Mouse (Mus musculus): Measurements from ENCODE around the gene Atp2a1. TPM values are rescaled to one million over a fixed set of nuclear protein-coding genes. Genes with fewer than 3 reads are reported as not detected.
A peak's percentile ranks its signal among the peaks of the same experiment; 100 is the strongest.

The Atp2a1 gene
- 0.04 and 0.20 TPM in 2 replicates for total RNA-seq (2012; rRNA removed)
- polyA plus RNA-seq (2012; ENCODE audit: insufficient read depth in 1 of 2, insufficient read length in 2 of 2, low read depth in 1 of 2, low replicate concordance in 2 of 2, missing spikeins in 1 of 2): under 1 TPM in 1 of 2 experiments, not detected in 1; 0.47 TPM

DNA sequence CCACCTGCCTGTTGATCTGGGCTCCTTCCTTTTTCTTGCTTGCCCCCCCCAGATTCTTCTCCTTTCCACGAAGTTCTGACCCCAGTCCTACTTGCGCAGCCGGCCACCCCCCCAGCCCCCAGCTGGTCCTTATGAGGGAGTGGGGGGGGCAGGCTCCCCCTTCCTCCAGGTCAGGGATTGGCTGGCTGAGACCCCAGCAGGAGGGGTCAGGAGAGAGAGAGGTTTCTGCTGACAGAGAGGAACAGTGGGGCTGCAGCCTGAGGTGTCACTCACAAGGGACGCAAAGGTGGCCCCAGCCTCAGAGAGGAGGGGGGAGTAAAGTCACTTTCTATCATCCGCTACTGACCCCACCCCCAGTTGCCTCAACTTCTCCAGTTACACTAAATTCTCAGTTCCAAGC, at the start of gene Atp2a1:
TSS of gene Atp2a1 (minus strand) at position 105 of the 400 bp plus-strand sequence.
- Histone ChIP-seq H3K27me3 (ENCODE audit: control insufficient read depth in 1 of 2, insufficient read depth in 2 of 2, low read length in 2 of 2) (no peaks in the 10 kb centered on the region), H3K9ac (ENCODE audit: control insufficient read depth, low read depth, low read length, poor library complexity, severe bottlenecking) (peak within 1 kb of the TSS; percentile 17; the same call in 1 of the 2 replicates), H3K4me3 (ENCODE audit: control insufficient read depth in 1 of 2, insufficient read depth in 1 of 2, low read depth in 2 of 2, low read length in 2 of 2) (no peak within 1 kb of the TSS), H3K4me1 (ENCODE audit: control insufficient read depth in 1 of 2, insufficient read depth in 2 of 2, low read length in 2 of 2) (peaks cover 10 to 19% of the 10 kb centered on the region in 2 experiments), H3K9me3 (replicated peaks; ENCODE audit: insufficient read depth, low read length) (no peaks in the 10 kb centered on the region), H3K27ac (ENCODE audit: control insufficient read depth, low read depth, low read length) (no peak within 1 kb of the TSS), H3K79me2 (ENCODE audit: control insufficient read depth, insufficient read depth, low read length, poor library complexity) (no peaks in the 10 kb centered on the region), H3K36me3 (ENCODE audit: control insufficient read depth in 1 of 2, insufficient read depth in 2 of 2, low read length in 2 of 2) (peaks cover 0 to 17% of the 10 kb centered on the region in 2 experiments; a peak in 2 of 4 replicates)
- DNase-seq (ENCODE audit: low read depth, low spot score): no peak
- TF ChIP-seq ZMIZ1 (IDR thresholded peaks at IDR 0.05; ENCODE audit: low read depth, low read length): no peak
- no peak for TF ChIP-seq SMC3 (IDR thresholded peaks at IDR 0.05; ENCODE audit: low read depth, low read length)
- no peak for TF ChIP-seq UBTF (IDR thresholded peaks at IDR 0.05; ENCODE audit: borderline replicate concordance, insufficient read depth, low read depth, low read length)
- TF ChIP-seq GATA1 (IDR thresholded peaks at IDR 0.05; ENCODE audit: low read depth, low read length): no peak
- no peak for TF ChIP-seq MXI1 (IDR thresholded peaks at IDR 0.05; ENCODE audit: low read depth, low read length)
- no peak for TF ChIP-seq POLR2AphosphoS2 (IDR thresholded peaks at IDR 0.05; ENCODE audit: low read length)
- no peak for TF ChIP-seq TBP (IDR thresholded peaks at IDR 0.05; ENCODE audit: low read depth, low read length)
- no peak for TF ChIP-seq CHD1 (IDR thresholded peaks at IDR 0.05; ENCODE audit: low read depth, low read length)
- no peak for TF ChIP-seq JUND (IDR thresholded peaks at IDR 0.05; ENCODE audit: low read depth, low read length)
- TF ChIP-seq ZNF384 (IDR thresholded peaks at IDR 0.05; ENCODE audit: low read depth, low read length): no peak
- no peak for TF ChIP-seq TAL1 (IDR thresholded peaks at IDR 0.05; ENCODE audit: low read length)
- TF ChIP-seq HCFC1 (IDR thresholded peaks at IDR 0.05; ENCODE audit: low read depth, low read length): no peak
- no peak for TF ChIP-seq MAFK (IDR thresholded peaks at IDR 0.05; ENCODE audit: borderline replicate concordance, low read depth, low read length)
- no peak for TF ChIP-seq SIN3A (IDR thresholded peaks at IDR 0.05; ENCODE audit: low read length)
- no peak for TF ChIP-seq USF1 (IDR thresholded peaks at IDR 0.05; ENCODE audit: low read depth, low read length)
- TF ChIP-seq MAZ (IDR thresholded peaks at IDR 0.05; ENCODE audit: low read depth, low read length): no peak
- no peak for TF ChIP-seq CTCF (IDR thresholded peaks at IDR 0.05 in 2 of 3, conservative IDR thresholded peaks at IDR 0.05 in 1 of 3; ENCODE audit: control insufficient read depth in 1 of 3, insufficient read depth in 1 of 3, low read depth in 2 of 3, low read length in 3 of 3, poor library complexity in 1 of 3, severe bottlenecking in 1 of 3)
- TF ChIP-seq KAT2A (conservative IDR thresholded peaks at IDR 0.05; ENCODE audit: low read depth, low read length): no peak

DNA sequence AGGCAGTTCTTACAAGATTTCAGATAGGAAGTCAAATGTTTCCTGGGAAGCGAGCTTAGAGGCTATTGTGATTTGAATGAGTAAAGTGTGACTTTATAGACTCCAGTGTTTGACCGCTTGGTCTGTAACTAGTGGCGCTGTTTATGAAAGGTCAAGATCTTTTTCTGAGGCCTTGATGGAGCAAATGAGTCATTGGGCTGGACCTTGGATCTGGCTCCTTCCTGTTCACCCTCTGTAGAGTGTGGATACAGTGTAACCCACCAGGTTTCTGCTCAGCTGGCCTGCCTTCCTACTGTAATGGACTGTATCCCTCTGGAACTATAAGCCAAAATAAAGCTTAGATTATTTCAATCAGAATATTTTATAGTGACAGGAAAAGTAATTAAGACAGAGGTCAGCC, 48.4 kb upstream of the Atp2a1 start:
- DNase-seq (ENCODE audit: low read depth, low spot score): no peak
- H3K9ac ChIP-seq (ENCODE audit: control insufficient read depth, low read depth, low read length, poor library complexity, severe bottlenecking): no peak overlapping the region
- H3K79me2 ChIP-seq (ENCODE audit: control insufficient read depth, insufficient read depth, low read length, poor library complexity): no peaks in the 10 kb centered on the region
- H3K9me3 ChIP-seq (replicated peaks; ENCODE audit: insufficient read depth, low read length): no peaks in the 10 kb centered on the region
- no peak overlapping the region for H3K4me3 ChIP-seq (ENCODE audit: control insufficient read depth in 1 of 2, insufficient read depth in 1 of 2, low read depth in 2 of 2, low read length in 2 of 2)
- no peak overlapping the region for H3K27ac ChIP-seq (ENCODE audit: control insufficient read depth, low read depth, low read length)
- no peaks in the 10 kb centered on the region for H3K4me1 ChIP-seq (ENCODE audit: control insufficient read depth in 1 of 2, insufficient read depth in 2 of 2, low read length in 2 of 2)
- no peaks in the 10 kb centered on the region for H3K27me3 ChIP-seq (ENCODE audit: control insufficient read depth in 1 of 2, insufficient read depth in 2 of 2, low read length in 2 of 2)
- H3K36me3 ChIP-seq (ENCODE audit: control insufficient read depth in 1 of 2, insufficient read depth in 2 of 2, low read length in 2 of 2): no peaks in the 10 kb centered on the region
- TF ChIP-seq NRF1 (IDR thresholded peaks at IDR 0.05; ENCODE audit: insufficient read depth, low read depth, low read length, poor library complexity, severe bottlenecking) (no peak), MAZ (IDR thresholded peaks at IDR 0.05; ENCODE audit: low read depth, low read length) (no peak), UBTF (IDR thresholded peaks at IDR 0.05; ENCODE audit: borderline replicate concordance, insufficient read depth, low read depth, low read length) (no peak), ZMIZ1 (IDR thresholded peaks at IDR 0.05; ENCODE audit: low read depth, low read length) (no peak), CHD2 (IDR thresholded peaks at IDR 0.05; ENCODE audit: low read length) (no peak), MXI1 (IDR thresholded peaks at IDR 0.05; ENCODE audit: low read depth, low read length) (no peak), SMC3 (IDR thresholded peaks at IDR 0.05; ENCODE audit: low read depth, low read length) (no peak), CHD1 (IDR thresholded peaks at IDR 0.05; ENCODE audit: low read depth, low read length) (no peak), CTCF (IDR thresholded peaks at IDR 0.05 in 2 of 3, conservative IDR thresholded peaks at IDR 0.05 in 1 of 3; ENCODE audit: control insufficient read depth in 1 of 3, insufficient read depth in 1 of 3, low read depth in 2 of 3, low read length in 3 of 3, poor library complexity in 1 of 3, severe bottlenecking in 1 of 3) (no peak), POLR2AphosphoS5 (IDR thresholded peaks at IDR 0.05; ENCODE audit: borderline replicate concordance, low read depth, low read length) (no peak)
